8 mouse cellular contexts compared by ENCODE assay signal in genomic region chr7:25220457-25221101, GRCm38 (mm10). TPM values are rescaled to one million over a fixed set of nuclear protein-coding genes. Genes with fewer than 3 reads are reported as not detected.
A peak's percentile ranks its signal among the peaks of the same experiment; 100 is the strongest.
DNase-seq lines count a peak whose midpoint lies in the region; ATAC-seq and TF ChIP-seq lines count a peak whose summit lies in the region.

TSS of gene Dedd2 (minus strand) at chr7:25220615.

- intact Hi-C loops in heart, postnatal 25 days (cut with DNase I) = no loop called here

- peaks cover 3 to 21% of the 10 kb centered on the region in 2 experiments; a peak in 2 of 4 replicates for H3K36me3 ChIP-seq in MEL (ENCODE audit: control insufficient read depth in 1 of 2, insufficient read depth in 2 of 2, low read length in 2 of 2)
- H3K36me3 ChIP-seq in embryonic facial prominence, embryonic 14.5 days (ENCODE audit: control insufficient read depth, insufficient read depth, low read length) = peaks cover 26% of the 10 kb centered on the region
- H3K36me3 ChIP-seq in megakaryocyte, embryonic 14.5 days (replicated peaks; ENCODE audit: low read length) = peaks cover 52% of the 10 kb centered on the region

- peak within 1 kb of the TSS; percentile 85 for H3K9ac ChIP-seq in MEL (ENCODE audit: control insufficient read depth, low read depth, low read length, poor library complexity, severe bottlenecking)
- peak within 1 kb of the TSS; percentile 74 for H3K9ac ChIP-seq in embryonic facial prominence, embryonic 14.5 days (ENCODE audit: low read depth, low read length)

- TF ChIP-seq EP300 in MEL (IDR thresholded peaks at IDR 0.05; ENCODE audit: low read depth in 1 of 2, low read length in 2 of 2) = no peak; a peak in 1 of 4 replicates

- DNase-seq in frontal cortex, adult 2 months (ENCODE audit: extremely low spot score in 1 of 2, low spot score in 1 of 2) = peak in 1 of 2 experiments; percentile 25
- no peak for DNase-seq in frontal cortex, postnatal 14 days (ENCODE audit: low spot score in 2 of 2)
- peak; percentile 86 for DNase-seq in MEL (ENCODE audit: low read depth, low spot score)
- DNase-seq in embryonic facial prominence, embryonic 14.5 days (ENCODE audit: low spot score) = no peak
- DNase-seq in heart, postnatal 25 days (ENCODE audit: low spot score) = no peak
- DNase-seq in layer of hippocampus, postnatal 14 days (ENCODE audit: low spot score in 2 of 2) = no peak
- DNase-seq in yolk sac, embryonic 10.5 days (ENCODE audit: low spot score) = peak; percentile 69

- no peak for ATAC-seq in embryonic facial prominence, embryonic 14.5 days (ENCODE audit: low read depth)

- peaks cover 0 to 19% of the 10 kb centered on the region in 2 experiments; a peak in 3 of 4 replicates for H3K4me1 ChIP-seq in MEL (ENCODE audit: control insufficient read depth in 1 of 2, insufficient read depth in 2 of 2, low read length in 2 of 2)
- peaks cover 13% of the 10 kb centered on the region for H3K4me1 ChIP-seq in embryonic facial prominence, embryonic 14.5 days (ENCODE audit: control insufficient read depth, insufficient read depth, low read length)
- H3K4me1 ChIP-seq in megakaryocyte, embryonic 14.5 days = peaks cover 79% of the 10 kb centered on the region

- peak within 1 kb of the TSS; percentile 92 for H3K4me2 ChIP-seq in embryonic facial prominence, embryonic 14.5 days (ENCODE audit: low read depth, low read length)

- no peaks in the 10 kb centered on the region for H3K9me3 ChIP-seq in MEL (replicated peaks; ENCODE audit: insufficient read depth, low read length)
- no peaks in the 10 kb centered on the region for H3K9me3 ChIP-seq in embryonic facial prominence, embryonic 14.5 days (ENCODE audit: control insufficient read depth, low read length)
- no peaks in the 10 kb centered on the region for H3K9me3 ChIP-seq in megakaryocyte, embryonic 14.5 days

- WGBS in embryonic facial prominence, embryonic 14.5 days = 9% methylated on average over 20 of the region's 20 CpGs

- TF ChIP-seq POLR2A in MEL (IDR thresholded peaks at IDR 0.05; ENCODE audit: control insufficient read depth in 1 of 2, insufficient read depth in 1 of 2, low read depth in 1 of 2, low read length in 2 of 2, poor library complexity in 1 of 2) = peak in 1 of 2 experiments; percentile 7; a peak in 2 of 4 replicates

- TF ChIP-seq RAD21 in MEL (IDR thresholded peaks at IDR 0.05; ENCODE audit: low read depth, low read length) = no peak

- H3K27me3 ChIP-seq in MEL (ENCODE audit: control insufficient read depth in 1 of 2, insufficient read depth in 2 of 2, low read length in 2 of 2) = no peaks in the 10 kb centered on the region
- no peaks in the 10 kb centered on the region for H3K27me3 ChIP-seq in embryonic facial prominence, embryonic 14.5 days (replicated peaks; ENCODE audit: control insufficient read depth, insufficient read depth, low read length)
- H3K27me3 ChIP-seq in megakaryocyte, embryonic 14.5 days (replicated peaks) = no peaks in the 10 kb centered on the region

- peaks cover 37% of the 10 kb centered on the region for H3K79me2 ChIP-seq in MEL (ENCODE audit: control insufficient read depth, insufficient read depth, low read length, poor library complexity)

- TF ChIP-seq CTCF in MEL (IDR thresholded peaks at IDR 0.05 in 2 of 3, conservative IDR thresholded peaks at IDR 0.05 in 1 of 3; ENCODE audit: control insufficient read depth in 1 of 3, insufficient read depth in 1 of 3, low read depth in 2 of 3, low read length in 3 of 3, poor library complexity in 1 of 3, severe bottlenecking in 1 of 3) = no peak

- H3K27ac ChIP-seq in MEL (ENCODE audit: control insufficient read depth, low read depth, low read length) = peak within 1 kb of the TSS; percentile 95
- H3K27ac ChIP-seq in embryonic facial prominence, embryonic 14.5 days (replicated peaks; ENCODE audit: low read depth, low read length) = peak within 1 kb of the TSS; percentile 87

- peak within 1 kb of the TSS; percentile 87 to 90 for H3K4me3 ChIP-seq in MEL (ENCODE audit: control insufficient read depth in 1 of 2, insufficient read depth in 1 of 2, low read depth in 2 of 2, low read length in 2 of 2)
- peak within 1 kb of the TSS; percentile 63 for H3K4me3 ChIP-seq in embryonic facial prominence, embryonic 14.5 days (ENCODE audit: low read depth, low read length)
- peak within 1 kb of the TSS; percentile 96 for H3K4me3 ChIP-seq in megakaryocyte, embryonic 14.5 days (replicated peaks)

TF ChIP-seq in MEL, 35 proteins besides CTCF, POLR2A, EP300 and RAD21:
- TF ChIP-seq BHLHE40 (IDR thresholded peaks at IDR 0.05; ENCODE audit: borderline replicate concordance, low read depth, low read length) = peak; percentile 98
- TF ChIP-seq NRF1 (IDR thresholded peaks at IDR 0.05; ENCODE audit: insufficient read depth, low read depth, low read length, poor library complexity, severe bottlenecking) = 0 out of 2 replicates have a peak, but pooled peaks have one; percentile 26
- peak; percentile 75; the same call in 1 of the 2 replicates for TF ChIP-seq MAZ (IDR thresholded peaks at IDR 0.05; ENCODE audit: low read depth, low read length)
- peak; percentile 95 for TF ChIP-seq MAX (IDR thresholded peaks at IDR 0.05; ENCODE audit: low read length)
- TF ChIP-seq E2F4 (IDR thresholded peaks at IDR 0.05; ENCODE audit: borderline replicate concordance, low read depth, low read length) = no peak
- TF ChIP-seq POLR2AphosphoS2 (IDR thresholded peaks at IDR 0.05; ENCODE audit: low read length) = no peak; the same call in 1 of the 2 replicates
- no peak for TF ChIP-seq ZC3H11A (IDR thresholded peaks at IDR 0.05; ENCODE audit: low read depth, low read length)
- no peak for TF ChIP-seq ELF1 (IDR thresholded peaks at IDR 0.05; ENCODE audit: low read depth, low read length)
- no peak for TF ChIP-seq MEF2A (IDR thresholded peaks at IDR 0.05; ENCODE audit: extremely low read depth, insufficient replicate concordance, low read depth, low read length, poor library complexity, severe bottlenecking)
- TF ChIP-seq KAT2A (conservative IDR thresholded peaks at IDR 0.05; ENCODE audit: low read depth, low read length) = no peak
- no peak for TF ChIP-seq RCOR1 (IDR thresholded peaks at IDR 0.05; ENCODE audit: low read depth, low read length)
- TF ChIP-seq GATA1 (IDR thresholded peaks at IDR 0.05; ENCODE audit: low read depth, low read length) = no peak
- TF ChIP-seq SMC3 (IDR thresholded peaks at IDR 0.05; ENCODE audit: low read depth, low read length) = 0 out of 2 replicates have a peak, but pooled peaks have one; percentile 17
- peak; percentile 31; the same call in 1 of the 2 replicates for TF ChIP-seq ETS1 (IDR thresholded peaks at IDR 0.05; ENCODE audit: low read depth, low read length)
- TF ChIP-seq ZNF384 (IDR thresholded peaks at IDR 0.05; ENCODE audit: low read depth, low read length) = no peak
- TF ChIP-seq JUND (IDR thresholded peaks at IDR 0.05; ENCODE audit: low read depth, low read length) = no peak
- TF ChIP-seq UBTF (IDR thresholded peaks at IDR 0.05; ENCODE audit: borderline replicate concordance, insufficient read depth, low read depth, low read length) = no peak
- no peak for TF ChIP-seq NELFE (IDR thresholded peaks at IDR 0.05; ENCODE audit: low read depth, low read length)
- TF ChIP-seq GABPA (IDR thresholded peaks at IDR 0.05; ENCODE audit: low read depth, low read length) = no peak
- TF ChIP-seq CHD2 (IDR thresholded peaks at IDR 0.05; ENCODE audit: low read length) = 0 out of 2 replicates have a peak, but pooled peaks have one; percentile 7
- TF ChIP-seq USF2 (IDR thresholded peaks at IDR 0.05; ENCODE audit: borderline replicate concordance in 1 of 2, insufficient read depth in 1 of 2, low read depth in 1 of 2, low read length in 2 of 2) = no peak
- no peak for TF ChIP-seq TAL1 (IDR thresholded peaks at IDR 0.05; ENCODE audit: low read length)
- TF ChIP-seq TBP (IDR thresholded peaks at IDR 0.05; ENCODE audit: low read depth, low read length) = no peak
- peak; percentile 94 for TF ChIP-seq MXI1 (IDR thresholded peaks at IDR 0.05; ENCODE audit: low read depth, low read length)
- no peak for TF ChIP-seq MYB (IDR thresholded peaks at IDR 0.05; ENCODE audit: low read depth, low read length)
- peak; percentile 97; the same call in 1 of the 2 replicates for TF ChIP-seq CHD1 (IDR thresholded peaks at IDR 0.05; ENCODE audit: low read depth, low read length)
- TF ChIP-seq POLR2AphosphoS5 (IDR thresholded peaks at IDR 0.05; ENCODE audit: borderline replicate concordance, low read depth, low read length) = no peak
- no peak for TF ChIP-seq HCFC1 (IDR thresholded peaks at IDR 0.05; ENCODE audit: low read depth, low read length)
- no peak; the same call in 1 of the 2 replicates for TF ChIP-seq ZMIZ1 (IDR thresholded peaks at IDR 0.05; ENCODE audit: low read depth, low read length)
- TF ChIP-seq USF1 (IDR thresholded peaks at IDR 0.05; ENCODE audit: low read depth, low read length) = peak; percentile 79
- 0 out of 2 replicates have a peak, but pooled peaks have one; percentile 29 for TF ChIP-seq TCF12 (IDR thresholded peaks at IDR 0.05; ENCODE audit: low read depth, low read length)
- no peak for TF ChIP-seq MAFK (IDR thresholded peaks at IDR 0.05; ENCODE audit: borderline replicate concordance, low read depth, low read length)
- no peak for TF ChIP-seq ZKSCAN1 (IDR thresholded peaks at IDR 0.05; ENCODE audit: low read depth, low read length)
- TF ChIP-seq SIN3A (IDR thresholded peaks at IDR 0.05; ENCODE audit: low read length) = peak; percentile 75
- peak; percentile 82 for TF ChIP-seq MYC (IDR thresholded peaks at IDR 0.05; ENCODE audit: low read depth, low read length)

RNA-seq across cellular contexts. Expression of gene Dedd2, which starts in this region (rescaled TPM):
- polyA plus RNA-seq in frontal cortex, adult 2 months (2012; rRNA removed) = 21.6 and 22.2 TPM in 2 replicates
- 25.2 and 28.2 TPM in 2 replicates for total RNA-seq in MEL (2012; rRNA removed)
- 10 to 100 TPM in 1 of 2 experiments, not detected in 1; 36.6 TPM for polyA plus RNA-seq in MEL (2012; ENCODE audit: insufficient read depth in 1 of 2, insufficient read length in 2 of 2, low read depth in 1 of 2, low replicate concordance in 2 of 2, missing spikeins in 1 of 2)
- 8.3 and 9.4 TPM in 2 replicates for polyA plus RNA-seq in embryonic facial prominence, embryonic 14.5 days (2014; fragmentation: Nextera tagmentation; extraction: Ambion mirVana)
- 10 to 100 TPM; 13.6 to 20.2 TPM for total RNA-seq in heart, postnatal 25 days (2021)
- total RNA-seq in layer of hippocampus, postnatal 14 days (2021) = 10 to 100 TPM; 24.9 to 25.6 TPM
- polyA plus RNA-seq in megakaryocyte, embryonic 14.5 days (2012; ENCODE audit: insufficient read depth, low replicate concordance) = 16.7 and 34.3 TPM in 2 replicates

Comparison
In these comparisons a context has a peak if more than half of its experiments do, and no peak if none do; other contexts are left out.
1. DNase-seq: peak in MEL (single experiment) and yolk sac, embryonic 10.5 days (single experiment); none in frontal cortex, postnatal 14 days (0 of 2), embryonic facial prominence, embryonic 14.5 days (single experiment), heart, postnatal 25 days (single experiment) and layer of hippocampus, postnatal 14 days (0 of 2).
2. Peak in every context shown above with its lines, with median percentiles within 50 percentile points of each other: H3K4me3 ChIP-seq.